Mouse (Mus musculus) heart, adult 2 months (tissue): ENCODE data around the gene Grik5. TPM values are rescaled to one million over a fixed set of nuclear protein-coding genes. Genes with fewer than 3 reads are reported as not detected.
"Not testable (repeated sequence)": the region's sequence is repeated elsewhere in the genome, so short reads cannot be mapped to it uniquely, and the experiment has no call there.

ENCODE experiments used
- DNase-seq, 2 experiments: peaks; one replicate each; pipeline ENCODE4 v3.0.0; 2021
- H3K27ac ChIP-seq: fragments of 200-600 bp; 2 replicates; pipeline ENCODE4 v1.8.1; 2022
- H3K27me3 ChIP-seq: fragments of 200-500 bp; 2 replicates; pipeline ENCODE4 v1.6.1; 2012; ENCODE audit warnings: mild to moderate bottlenecking, low read length, inconsistent platforms, mixed read lengths; ENCODE audit not compliant: control insufficient read depth, insufficient read depth
- H3K36me3 ChIP-seq: fragments of 200-500 bp; 2 replicates; pipeline ENCODE4 v1.6.1; 2012; ENCODE audit warnings: low read length, inconsistent platforms; ENCODE audit not compliant: control insufficient read depth, insufficient read depth
- H3K4me1 ChIP-seq: fragments of 200-500 bp; 2 replicates; pipeline ENCODE4 v1.6.1; 2011; ENCODE audit warnings: low read length; ENCODE audit not compliant: control insufficient read depth, insufficient read depth
- H3K4me3 ChIP-seq: fragments of 200-600 bp; 2 replicates; pipeline ENCODE4 v1.8.1; 2022
- H3K79me2 ChIP-seq: fragments of 200-500 bp; replicated peaks from 2 replicates; pipeline ENCODE4 v1.6.1; 2012; ENCODE audit warnings: mild to moderate bottlenecking, inconsistent platforms, low read length, moderate library complexity, mixed read lengths; ENCODE audit not compliant: control insufficient read depth, insufficient read depth
- H3K9ac ChIP-seq: fragments of 200-500 bp; 2 replicates; pipeline ENCODE4 v1.6.1; 2012; ENCODE audit warnings: low read depth, mild to moderate bottlenecking, control low read depth, inconsistent platforms, low read length, mixed read lengths
- CTCF ChIP-seq: fragments of 200-600 bp; IDR thresholded peaks from 2 replicates; pipeline ENCODE4 v1.8.1; 2022; ENCODE audit warnings: antibody characterized with exemption, mild to moderate bottlenecking, moderate library complexity
- EP300 ChIP-seq: fragments of 200-500 bp; IDR thresholded peaks from 2 replicates; pipeline ENCODE4 v1.6.1; 2011; ENCODE audit warnings: low read depth, low read length, control low read depth; ENCODE audit not compliant: insufficient read depth
- POLR2A ChIP-seq: fragments of 200-500 bp; IDR thresholded peaks from 2 replicates; pipeline ENCODE4 v1.6.1; 2011; ENCODE audit warnings: mild to moderate bottlenecking, low read depth, low read length, control low read depth; ENCODE audit not compliant: insufficient read depth
- WGBS: fragments of 180-500 bp; shearing (Covaris S2); methylation state at CpG from one replicate; pipeline ENCODE4 v1.1.7; 2018; 5-methylcytosine and 5-hydroxymethylcytosine counted together
- intact Hi-C: fragments of 180-260 bp; cut with DNase I; formaldehyde crosslinking; loops from one replicate; pipeline ENCODE4 v1.15.1; 2025
- polyA plus RNA-seq: library from polyadenylated mRNA; depleted of rRNA; stranded (reverse); fragments of >200 nt; gene quantifications from 2 replicates; pipeline ENCODE4 v1.2.3, GENCODE M21; 2012
- total RNA-seq, 2 experiments: library from RNA; stranded (reverse); gene quantifications; 2 replicates each; pipeline ENCODE4 v1.2.3; 2021

The Grik5 gene
- total and polyA plus RNA-seq, 3 experiments: 4.5 to 12.1 (median 4.6) TPM

GRCm38 (mm10) chr7:25052587-25052986 is 19.6 kb downstream of the Grik5 start:
- no peak for DNase-seq
- intact Hi-C loops: no loop called here
- Histone ChIP-seq H3K4me3 (no peak overlapping the region), H3K9ac (no peak overlapping the region), H3K27ac (no peak overlapping the region), H3K36me3 (no peaks in the 10 kb centered on the region), H3K27me3 (no peaks in the 10 kb centered on the region), H3K4me1 (no peaks in the 10 kb centered on the region), H3K79me2 (no peaks in the 10 kb centered on the region)
- TF ChIP-seq CTCF (no peak), EP300 (no peak), POLR2A (no peak)
- WGBS: 93% methylated on average over 3 of the region's 3 CpGs

- Histone ChIP-seq H3K79me2 (no peaks in the 10 kb centered on the region), H3K27ac (no peak overlapping the region), H3K4me3 (no peak overlapping the region), H3K4me1 (no peaks in the 10 kb centered on the region), H3K36me3 (no peaks in the 10 kb centered on the region), H3K9ac (no peak overlapping the region), H3K27me3 (no peaks in the 10 kb centered on the region)
- WGBS: 69% methylated on average over 16 of the region's 16 CpGs
- intact Hi-C loops: no loop called here
- no peak for DNase-seq
- TF ChIP-seq EP300: no peak
- TF ChIP-seq CTCF: no peak
- no peak for TF ChIP-seq POLR2A
Observed at GRCm38 (mm10) chr7:25049295-25049930, 22.7 kb downstream of the Grik5 start.

- TF ChIP-seq EP300 (no peak), CTCF (no peak), POLR2A (no peak)
- intact Hi-C loops: no loop called here
- Histone ChIP-seq H3K36me3 (no peaks in the 10 kb centered on the region), H3K4me3 (no peak overlapping the region), H3K27ac (no peak overlapping the region), H3K79me2 (no peaks in the 10 kb centered on the region), H3K27me3 (no peaks in the 10 kb centered on the region), H3K9ac (no peak overlapping the region), H3K4me1 (no peaks in the 10 kb centered on the region)
- WGBS: 80% methylated on average over 8 of the region's 8 CpGs
- DNase-seq: no peak
Observed at GRCm38 (mm10) chr7:25047363-25047762, 24.8 kb downstream of the Grik5 start.

- H3K27ac ChIP-seq, DNase-seq, H3K36me3 ChIP-seq, H3K79me2 ChIP-seq, H3K9ac ChIP-seq, H3K4me3 ChIP-seq, intact Hi-C loops, H3K4me1 ChIP-seq, H3K27me3 ChIP-seq: not testable (repeated sequence)
- WGBS: 93% methylated on average over 7 of the region's 7 CpGs
Observed at GRCm38 (mm10) chr7:25044599-25044998, 27.5 kb downstream of the Grik5 start.

- Histone ChIP-seq H3K36me3 (no peaks in the 10 kb centered on the region), H3K79me2 (no peaks in the 10 kb centered on the region), H3K4me1 (no peaks in the 10 kb centered on the region), H3K9ac (no peak overlapping the region), H3K27me3 (no peaks in the 10 kb centered on the region), H3K27ac (no peak overlapping the region), H3K4me3 (no peak overlapping the region)
- no peak for DNase-seq
- no peak for TF ChIP-seq CTCF
- TF ChIP-seq POLR2A: no peak
- 86% methylated on average over 12 of the region's 12 CpGs for WGBS
- intact Hi-C loops: no loop called here
Observed at GRCm38 (mm10) chr7:25041921-25042320, 30.2 kb downstream of the Grik5 start.

GRCm38 (mm10) chr7:25035916-25036315 is 36.2 kb downstream of the Grik5 start:
- TF ChIP-seq CTCF: peak; percentile 99
- TF ChIP-seq EP300: no peak
- Histone ChIP-seq H3K4me3 (no peak overlapping the region), H3K36me3 (no peaks in the 10 kb centered on the region), H3K79me2 (no peaks in the 10 kb centered on the region), H3K27ac (no peak overlapping the region), H3K27me3 (no peaks in the 10 kb centered on the region), H3K9ac (no peak overlapping the region), H3K4me1 (no peaks in the 10 kb centered on the region)
- intact Hi-C loops: no loop called here
- DNase-seq: peak; percentile 33 to 72
- 53% methylated on average over 7 of the region's 7 CpGs for WGBS
